Mouse (Mus musculus): Measurements from ENCODE around the gene Rcn1.

Rcn1 gene

GRCm38 (mm10) chr2:105370240-105370639 is 28.9 kb downstream of the Rcn1 start:
- in situ Hi-C loops (cut with MboI; ENCODE audit: low pct_unique_long_range_greater_than_20kb in 1 of 2, low sequenced_read_pairs in 2 of 2, unreplicated experiment in 1 of 2), result no loop called here

GRCm38 (mm10) chr2:105367623-105368022 is 31.5 kb downstream of the Rcn1 start:
- in situ Hi-C loops (cut with MboI; ENCODE audit: low pct_unique_long_range_greater_than_20kb in 1 of 2, low sequenced_read_pairs in 2 of 2, unreplicated experiment in 1 of 2), result no loop called here

GRCm38 (mm10) chr2:105358040-105358439 is 41.1 kb downstream of the Rcn1 start:
- in situ Hi-C loops (cut with MboI; ENCODE audit: low pct_unique_long_range_greater_than_20kb in 1 of 2, low sequenced_read_pairs in 2 of 2, unreplicated experiment in 1 of 2), result no loop called here

- in situ Hi-C loops (cut with MboI; ENCODE audit: low pct_unique_long_range_greater_than_20kb in 1 of 2, low sequenced_read_pairs in 2 of 2, unreplicated experiment in 1 of 2), result no loop called here
These were observed 42.3 kb downstream of the Rcn1 start for GRCm38 (mm10) chr2:105356791-105357190.

- in situ Hi-C loops (cut with MboI; ENCODE audit: low pct_unique_long_range_greater_than_20kb in 1 of 2, low sequenced_read_pairs in 2 of 2, unreplicated experiment in 1 of 2), result loop anchor here in 1 of 2 experiments (25.0 kb wide), 2 partner anchors 263 to 838 kb away; no protein-coding TSS in a partner anchor
These were observed 50.2 kb downstream of the Rcn1 start for GRCm38 (mm10) chr2:105348886-105349285.

GRCm38 (mm10) chr2:105339993-105340392 is 59.1 kb downstream of the Rcn1 start:
- in situ Hi-C loops (cut with MboI; ENCODE audit: low pct_unique_long_range_greater_than_20kb in 1 of 2, low sequenced_read_pairs in 2 of 2, unreplicated experiment in 1 of 2), result loop anchor here in 1 of 2 experiments (25.0 kb wide), 2 partner anchors 272 to 847 kb away; no protein-coding TSS in a partner anchor

- in situ Hi-C loops (cut with MboI; ENCODE audit: low pct_unique_long_range_greater_than_20kb in 1 of 2, low sequenced_read_pairs in 2 of 2, unreplicated experiment in 1 of 2), result loop anchor here in 1 of 2 experiments (25.0 kb wide), 2 partner anchors 275 to 850 kb away; no protein-coding TSS in a partner anchor
These were observed 61.8 kb downstream of the Rcn1 start for GRCm38 (mm10) chr2:105337171-105337875.

- in situ Hi-C loops (cut with MboI; ENCODE audit: low pct_unique_long_range_greater_than_20kb in 1 of 2, low sequenced_read_pairs in 2 of 2, unreplicated experiment in 1 of 2), result loop anchor here in 1 of 2 experiments (25.0 kb wide), 2 partner anchors 276 to 851 kb away; no protein-coding TSS in a partner anchor
These were observed 62.6 kb downstream of the Rcn1 start for GRCm38 (mm10) chr2:105336314-105337027.
